Mouse (Mus musculus) ES-Bruce4 (cell line): ENCODE measurements around the gene Zc4h2.

Experiments used
- CTCF ChIP-seq: IDR thresholded peaks from one replicate; pipeline ENCODE4 v1.8.1; 2011; ENCODE audit warnings: low read depth, low read length
- POLR2A ChIP-seq: IDR thresholded peaks from one replicate; pipeline ENCODE4 v1.8.1; 2011; ENCODE audit warnings: low read length; ENCODE audit not compliant: insufficient read depth

- TF ChIP-seq POLR2A: no peak
- TF ChIP-seq CTCF: no peak
Measured at GRCm38 (mm10) chrX:95657804-95658599, at the start of gene Zc4h2.
